Mouse (Mus musculus) myocyte (in vitro differentiated cells): ENCODE measurements at regions not wholly inside any gene's neighbourhood (a gene's known extent, or its start where the extent isn't known, plus 50 kb on each side); places are given as distances from the start of the nearest gene placed in this dataset.

ENCODE experiments used
- MYOD1 ChIP-seq, 3 experiments: IDR thresholded peaks; one replicate each; pipeline ENCODE4 v1.6.1; 2011; ENCODE audit warnings: control low read depth in 2 of 3, low read depth in 2 of 3, mild to moderate bottlenecking in 2 of 3, moderate library complexity in 1 of 3; ENCODE audit not compliant: insufficient read length in 2 of 3, control insufficient read depth in 1 of 3
- POLR2A ChIP-seq: IDR thresholded peaks from one replicate; pipeline ENCODE4 v1.6.1; 2011; ENCODE audit warnings: low read depth, mild to moderate bottlenecking, control low read depth, moderate library complexity; ENCODE audit not compliant: insufficient read length
- POLR2AphosphoS2 ChIP-seq: IDR thresholded peaks from one replicate; pipeline ENCODE4 v1.6.1; 2011; ENCODE audit warnings: low read depth, control low read depth; ENCODE audit not compliant: insufficient read length

GRCm38 (mm10) chr10:69005199-69005872, 145.9 kb upstream of the Rhobtb1 start:
- no peak for TF ChIP-seq POLR2A
- no peak for TF ChIP-seq POLR2AphosphoS2
- no peak for TF ChIP-seq MYOD1 (IDR thresholded peaks at IDR 0.05; ENCODE audit: control insufficient read depth in 1 of 3, insufficient read length in 2 of 3, low read depth in 2 of 3)
